8 mouse cellular contexts compared by ENCODE assay signal in the genomic region with DNA sequence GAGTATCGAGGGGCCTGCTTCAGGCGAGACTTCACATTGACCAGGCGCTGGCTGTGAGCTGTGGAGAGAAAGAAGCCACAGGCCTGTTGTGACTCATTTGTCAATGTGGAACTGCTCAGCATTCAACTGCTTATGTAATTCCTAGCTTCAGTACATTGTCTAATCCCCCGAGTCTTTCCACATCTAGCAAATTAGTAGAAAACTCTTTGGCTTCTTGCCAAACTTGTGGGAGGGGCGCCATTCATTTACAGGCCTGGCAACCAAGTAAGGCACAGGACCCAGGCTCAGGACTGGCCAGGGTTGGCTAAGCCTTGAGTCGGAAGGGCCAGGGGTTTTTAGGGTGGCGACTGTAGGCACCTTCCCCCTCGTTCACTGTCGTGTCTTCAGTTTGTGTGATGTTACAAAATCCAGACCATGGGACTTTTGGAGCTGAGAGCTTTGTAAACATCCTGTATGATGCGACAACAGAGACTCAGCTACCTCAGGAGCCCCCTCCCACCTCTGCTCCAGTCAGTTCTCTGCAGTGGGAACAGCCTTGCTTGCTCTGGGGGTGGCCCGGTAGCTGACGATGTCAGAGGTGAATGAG.
DNase-seq lines count a peak whose midpoint lies in the region; ATAC-seq lines count a peak whose summit lies in the region.

No protein-coding gene starts in this region.

- no peaks in the 10 kb centered on the region for H3K9me3 ChIP-seq in heart, embryonic 12.5 days (replicated peaks)

- no peak overlapping the region for H3K9ac ChIP-seq in heart, embryonic 12.5 days

- peaks cover 9% of the 10 kb centered on the region; the same call in 1 of the 2 replicates for H3K4me1 ChIP-seq in heart, embryonic 12.5 days (replicated peaks)

- H3K4me3 ChIP-seq in heart, embryonic 12.5 days: no peak overlapping the region

- 57% methylated on average over 12 of the region's 12 CpGs for WGBS in heart, embryonic 12.5 days

- H3K27me3 ChIP-seq in heart, embryonic 12.5 days (replicated peaks): no peaks in the 10 kb centered on the region

- H3K4me2 ChIP-seq in heart, embryonic 12.5 days: no peak overlapping the region

- no peak overlapping the region for H3K27ac ChIP-seq in heart, embryonic 12.5 days (ENCODE audit: poor library complexity, severe bottlenecking)

- peaks cover 83% of the 10 kb centered on the region for H3K36me3 ChIP-seq in heart, embryonic 12.5 days

- DNase-seq in right cerebral cortex, adult 18-20 months: peak; percentile 78
- DNase-seq in right cerebral cortex, postnatal 14 days: no peak
- DNase-seq in fat pad, adult 2 months (ENCODE audit: extremely low read depth, low read depth, low spot score): peak; percentile 55
- DNase-seq in left cerebral cortex, adult 9 months (ENCODE audit: low spot score in 2 of 2): peak; percentile 59 to 85
- DNase-seq in right cerebral cortex, postnatal 10 days (ENCODE audit: low spot score in 2 of 2): peak; percentile 66 to 79
- DNase-seq in cerebellum, adult 8-10 months: no peak
- no peak for DNase-seq in kidney, adult 18-20 months

- peak; percentile 42; the same call in 1 of the 2 replicates for ATAC-seq in heart, embryonic 12.5 days (ENCODE audit: insufficient number of reproducible peaks, low FRiP score)

Comparison
In these comparisons a context has a peak if more than half of its experiments do, and no peak if none do; other contexts are left out.
1. DNase-seq: peak in right cerebral cortex, adult 18-20 months (single experiment), fat pad, adult 2 months (single experiment), left cerebral cortex, adult 9 months (2 of 2) and right cerebral cortex, postnatal 10 days (2 of 2); none in right cerebral cortex, postnatal 14 days (single experiment), cerebellum, adult 8-10 months (single experiment) and kidney, adult 18-20 months (single experiment).